Mouse (Mus musculus) layer of hippocampus, adult 9-11 months (tissue): Measurements from ENCODE around the gene Ugt1a7c.

ENCODE experiments used
- DNase-seq: peaks from one replicate; pipeline ENCODE4 v3.0.0; 2022

The Ugt1a7c gene

GRCm38 (mm10) chr1:88245881-88246280, 151.0 kb downstream of the Ugt1a7c start:
- no peak for DNase-seq

DNA sequence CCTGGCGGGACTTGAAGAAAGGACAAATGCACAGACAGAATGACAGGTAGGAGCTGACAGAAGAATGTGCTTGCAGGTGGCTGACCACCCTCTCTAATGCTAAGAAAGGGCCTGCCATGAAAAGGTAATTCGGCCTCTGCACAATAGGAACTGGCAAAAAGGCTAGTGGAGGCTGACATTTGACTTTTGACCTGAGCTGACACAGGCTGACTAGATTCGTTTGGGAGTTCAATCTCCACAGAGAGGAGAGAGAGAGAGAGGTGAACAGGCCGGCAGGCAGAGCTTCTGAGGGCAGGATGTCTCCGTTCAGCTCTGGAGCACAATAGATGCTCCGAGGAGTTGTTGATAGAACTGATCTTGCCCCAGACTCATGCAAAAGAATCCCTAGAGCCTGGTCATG, 151.5 kb downstream of the Ugt1a7c start:
- DNase-seq = no peak

- no peak for DNase-seq
Observed at GRCm38 (mm10) chr1:88247660-88248059, 152.8 kb downstream of the Ugt1a7c start.

DNA sequence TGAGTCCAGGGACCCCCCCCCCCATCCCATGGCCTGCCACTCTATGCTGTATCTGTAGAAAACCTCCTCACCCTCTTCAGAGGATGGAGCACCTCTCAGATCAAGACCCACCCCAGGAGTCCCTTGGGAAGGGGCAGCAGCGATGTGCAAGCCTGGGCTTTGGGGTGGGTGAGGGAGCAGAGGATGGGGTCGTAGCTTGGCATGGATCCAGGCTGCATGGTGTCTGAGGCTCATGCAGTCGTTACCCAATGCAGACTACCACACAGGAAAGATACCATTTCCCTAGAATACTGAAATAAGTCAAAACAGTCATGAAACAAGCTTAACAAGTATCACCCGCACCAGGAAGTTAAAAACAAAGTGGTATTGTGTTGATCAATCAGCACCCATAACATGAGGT, 153.8 kb downstream of the Ugt1a7c start:
- DNase-seq = no peak

DNA sequence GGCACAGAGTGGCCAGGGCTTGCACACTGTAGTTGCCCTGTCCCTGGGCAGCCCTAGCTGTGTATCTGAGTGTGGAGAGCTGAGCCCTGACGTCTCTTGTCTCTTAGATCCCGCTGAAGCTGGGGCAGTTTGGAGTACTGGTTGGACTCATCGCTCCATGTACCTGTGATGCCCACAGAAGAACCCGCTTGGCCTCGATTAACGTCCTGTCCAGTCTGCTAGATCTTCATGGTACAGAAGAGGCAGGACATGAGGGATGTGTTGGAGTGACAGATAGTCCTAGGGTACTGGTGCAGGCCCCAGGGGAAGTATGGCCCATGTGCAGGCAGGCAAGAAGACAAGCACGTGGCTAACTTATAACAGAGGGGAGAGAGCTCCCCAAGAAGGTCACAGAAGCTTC, 154.7 kb downstream of the Ugt1a7c start:
- DNase-seq = no peak

GRCm38 (mm10) chr1:88250023-88250422, 155.2 kb downstream of the Ugt1a7c start:
- no peak for DNase-seq

DNA sequence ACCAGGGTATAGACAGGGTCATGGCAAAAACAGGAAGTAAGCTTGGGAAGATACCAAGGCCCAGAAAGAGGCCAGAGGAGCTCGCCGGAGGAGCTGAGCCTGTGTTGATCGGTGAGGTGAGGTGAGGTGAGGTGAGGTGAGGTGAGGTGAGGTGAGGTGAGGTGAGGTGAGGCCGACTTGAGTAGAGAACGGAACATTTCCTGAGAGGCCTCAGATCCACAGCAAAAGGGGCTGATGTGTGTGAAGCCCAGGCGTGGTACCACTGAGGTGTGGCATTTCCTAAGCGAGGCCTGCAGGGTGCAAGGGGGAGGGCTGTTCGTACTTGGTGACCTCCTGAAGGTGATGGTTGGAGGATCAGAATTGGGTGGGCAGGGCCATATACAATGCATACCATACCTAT, 158.2 kb downstream of the Ugt1a7c start:
- no peak for DNase-seq

DNA sequence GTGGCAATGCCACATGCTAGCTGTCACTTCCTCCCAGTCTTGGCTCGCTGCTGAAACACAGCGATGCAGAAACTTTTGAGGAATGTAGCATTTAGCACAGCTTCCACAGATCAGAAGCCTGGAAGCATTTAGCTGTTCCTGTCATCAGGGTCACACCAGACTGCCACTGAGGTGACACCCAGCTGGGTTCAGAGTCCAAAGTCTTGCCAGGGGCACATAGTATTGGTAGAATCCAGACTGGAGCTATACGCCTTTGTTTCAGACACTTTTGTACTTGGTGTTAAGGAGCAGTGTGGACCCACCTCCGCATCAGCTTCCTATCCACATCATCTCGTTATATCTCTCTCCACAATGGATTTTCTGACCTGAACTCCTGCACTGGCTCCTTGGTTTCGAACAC, 158.7 kb downstream of the Ugt1a7c start:
- DNase-seq = no peak

DNA sequence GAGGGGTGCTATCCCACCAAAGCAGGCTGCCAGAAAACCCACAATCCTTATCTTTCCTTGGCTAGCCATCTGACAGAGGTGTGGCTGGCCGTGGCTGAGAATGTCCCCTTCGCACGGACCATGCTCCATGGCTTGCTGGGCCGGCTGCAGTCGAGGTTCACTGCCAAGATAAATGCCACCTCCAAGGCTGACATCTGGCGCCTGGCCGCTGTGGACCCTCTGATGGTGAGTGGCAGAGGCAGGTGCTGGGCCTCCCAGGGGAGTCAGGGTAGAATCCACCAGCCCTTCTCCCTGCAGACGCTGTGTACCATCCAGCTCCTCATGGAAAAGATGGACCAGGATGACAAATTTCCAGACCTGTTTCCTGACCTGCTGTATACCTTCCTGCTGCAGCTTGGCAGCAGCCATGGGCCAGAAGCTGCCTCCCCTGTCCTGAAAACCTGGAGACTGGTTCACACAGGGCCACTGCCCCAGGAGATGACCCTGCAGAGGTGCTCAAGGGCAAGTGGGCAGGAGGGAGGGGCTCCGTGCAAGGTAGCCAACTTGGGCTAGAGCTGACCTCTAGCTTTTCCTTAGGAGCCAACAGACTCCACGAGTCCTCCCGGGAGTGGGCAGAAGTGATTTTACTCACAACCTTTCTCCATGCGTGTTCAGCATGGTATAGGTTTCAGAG, 160.1 kb downstream of the Ugt1a7c start:
- no peak for DNase-seq

GRCm38 (mm10) chr1:88255466-88255857, 160.6 kb downstream of the Ugt1a7c start:
- no peak for DNase-seq

GRCm38 (mm10) chr1:88255989-88256754, 161.3 kb downstream of the Ugt1a7c start:
- DNase-seq = no peak

DNA sequence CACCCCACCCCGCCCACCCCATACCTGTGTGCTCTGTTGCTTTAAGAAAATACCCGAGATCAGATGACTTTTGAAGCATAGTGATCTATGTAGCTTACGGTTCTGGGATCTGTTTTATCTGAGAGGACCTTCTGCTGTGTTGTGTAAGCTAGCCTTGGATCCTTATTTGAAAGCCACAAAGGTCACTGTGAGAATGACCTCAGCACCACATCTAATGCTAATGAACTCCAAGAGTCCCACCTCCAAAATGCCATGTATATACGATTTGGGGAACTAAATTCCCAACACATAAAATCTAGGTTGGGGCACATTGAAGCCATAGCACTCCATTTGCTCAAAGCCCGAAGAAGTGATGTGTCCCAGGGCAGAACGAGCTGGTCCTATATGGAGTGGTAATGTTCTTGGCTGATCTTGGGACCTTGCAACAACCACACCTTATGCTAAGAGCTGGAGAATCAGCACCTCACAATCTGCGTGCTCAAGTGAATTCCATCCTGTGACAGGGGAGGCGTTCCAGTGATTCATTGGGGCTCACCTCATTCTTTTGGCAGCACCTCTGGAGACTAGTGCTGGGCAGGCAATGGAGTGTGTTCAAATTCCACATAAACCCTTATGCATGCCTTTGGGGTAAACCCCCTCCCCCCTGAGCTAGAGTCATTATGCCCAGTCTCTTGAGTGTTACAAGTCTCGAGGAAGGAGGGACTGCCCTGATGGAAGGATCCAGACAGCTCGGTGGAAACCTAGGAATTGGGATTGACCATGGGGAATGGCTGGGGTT, 162.2 kb downstream of the Ugt1a7c start:
- DNase-seq = no peak

- no peak for DNase-seq
Observed at GRCm38 (mm10) chr1:88257681-88258080, 162.8 kb downstream of the Ugt1a7c start.

DNA sequence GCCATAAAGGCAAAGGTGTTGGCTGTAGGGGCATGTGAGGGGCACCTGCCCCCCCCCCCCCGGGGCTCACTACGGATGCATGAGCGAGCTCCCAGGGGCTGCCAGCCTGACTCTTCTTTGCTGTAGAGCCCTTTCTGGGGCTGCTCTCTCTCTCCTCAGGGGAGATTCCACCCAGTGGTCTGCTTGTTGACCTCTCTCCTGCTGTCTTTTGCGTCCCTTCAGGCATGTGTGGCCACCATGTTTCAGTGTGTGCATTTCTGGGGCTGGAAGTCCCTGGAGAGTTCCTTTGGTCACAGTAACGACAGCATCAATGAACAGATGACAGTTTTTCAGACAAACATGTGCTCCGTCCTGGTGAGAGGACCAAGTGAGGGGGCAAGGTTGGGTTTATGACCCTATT, 163.5 kb downstream of the Ugt1a7c start:
- no peak for DNase-seq

GRCm38 (mm10) chr1:88258881-88259642, 164.2 kb downstream of the Ugt1a7c start:
- no peak for DNase-seq

- no peak for DNase-seq
Observed at GRCm38 (mm10) chr1:88259643-88260024, 164.8 kb downstream of the Ugt1a7c start.

GRCm38 (mm10) chr1:88260114-88260513, 165.3 kb downstream of the Ugt1a7c start:
- DNase-seq = no peak

GRCm38 (mm10) chr1:88260604-88261377, 165.9 kb downstream of the Ugt1a7c start:
- DNase-seq = no peak

- no peak for DNase-seq
Observed at GRCm38 (mm10) chr1:88261706-88262105, 166.8 kb downstream of the Ugt1a7c start.

GRCm38 (mm10) chr1:88262255-88262654, 167.4 kb downstream of the Ugt1a7c start:
- DNase-seq = no peak

DNA sequence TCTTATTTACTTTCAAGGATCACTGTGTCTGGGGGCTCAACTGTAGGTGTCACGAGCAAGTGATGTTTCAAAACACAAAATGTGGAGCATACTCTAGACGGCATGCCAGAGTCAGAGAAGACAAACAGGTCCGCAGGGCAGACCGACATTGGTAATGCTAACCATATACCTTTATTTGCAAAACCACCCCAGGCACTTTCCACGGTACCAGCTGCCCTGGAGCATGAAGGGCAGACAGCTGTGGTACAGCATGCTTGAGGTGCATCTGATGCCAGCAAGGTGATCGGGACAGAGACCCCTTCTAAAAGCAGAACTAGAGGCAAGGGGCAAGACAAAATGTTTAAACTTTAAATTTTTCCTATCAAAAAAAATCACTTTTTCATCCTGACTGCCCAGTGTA, 168.1 kb downstream of the Ugt1a7c start:
- DNase-seq = no peak

DNA sequence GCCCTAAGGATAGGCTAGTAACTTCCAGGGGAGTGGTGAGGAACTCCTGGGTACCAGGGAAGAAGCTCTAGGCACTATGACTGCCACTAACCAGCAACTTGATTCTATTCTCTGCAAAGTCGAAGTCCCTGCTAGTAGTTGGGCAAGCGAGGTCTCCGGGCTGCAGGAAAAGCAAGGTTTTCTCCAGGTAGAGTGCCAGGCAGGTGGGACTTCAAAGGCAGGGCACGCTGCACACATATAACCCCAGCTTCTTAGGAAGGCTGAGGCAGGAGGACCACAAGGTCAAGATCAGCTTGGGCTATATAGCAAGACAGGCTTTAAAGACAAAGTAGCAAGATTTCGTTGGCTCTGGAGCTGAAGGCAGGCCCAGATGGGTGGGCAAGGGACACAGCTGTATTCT, 168.9 kb downstream of the Ugt1a7c start:
- no peak for DNase-seq
